Mouse (Mus musculus) neutrophil, adult 5-6 weeks (primary cell): ENCODE results near the gene Slc22a15. TPM values are rescaled to one million over a fixed set of nuclear protein-coding genes. Genes with fewer than 3 reads are reported as not detected.

Experiments
- ATAC-seq: fragments of 151-379, 151-347 bp; 2 replicates; pipeline ENCODE4 v1.8.0; 2017; ENCODE audit warnings: mild to moderate bottlenecking, moderate TSS enrichment; ENCODE audit not compliant: insufficient number of reproducible peaks, poor library complexity, low FRiP score, severe bottlenecking; ENCODE audit errors: extremely low read depth
- total RNA-seq: library from RNA; stranded (forward); fragments of 200-1000 nt; gene quantifications from 2 replicates; pipeline ENCODE4 v1.2.3, GENCODE M21; 2017

The Slc22a15 gene
- total RNA-seq, 1 experiment from 2014 or later = 42.6 TPM

- ATAC-seq = no peak
These were observed 47.6 kb downstream of the Slc22a15 start for GRCm38 (mm10) chr3:101876459-101877285.

- no peak for ATAC-seq
These were observed 48.9 kb downstream of the Slc22a15 start for GRCm38 (mm10) chr3:101875258-101875920.

- no peak for ATAC-seq
These were observed 51.1 kb downstream of the Slc22a15 start for GRCm38 (mm10) chr3:101873061-101873675.

GRCm38 (mm10) chr3:101871951-101872350 is 52.3 kb downstream of the Slc22a15 start:
- no peak for ATAC-seq

- no peak for ATAC-seq
These were observed 57.2 kb downstream of the Slc22a15 start for GRCm38 (mm10) chr3:101867001-101867421.

- no peak for ATAC-seq
These were observed 62.4 kb downstream of the Slc22a15 start for GRCm38 (mm10) chr3:101861856-101862255.

GRCm38 (mm10) chr3:101860151-101860550 is 64.1 kb downstream of the Slc22a15 start:
- no peak for ATAC-seq

- ATAC-seq = no peak
These were observed 64.5 kb downstream of the Slc22a15 start for GRCm38 (mm10) chr3:101859740-101860139.

- ATAC-seq = no peak
These were observed 70.2 kb downstream of the Slc22a15 start for GRCm38 (mm10) chr3:101854075-101854474.

- ATAC-seq = no peak
These were observed 72.9 kb downstream of the Slc22a15 start for GRCm38 (mm10) chr3:101851363-101851762.

GRCm38 (mm10) chr3:101848816-101849215 is 75.4 kb downstream of the Slc22a15 start, which contains the start of gene Mab21l3:
Mab21l3 (minus strand) TSS chr3:101848959.
- ATAC-seq = no peak

GRCm38 (mm10) chr3:101846096-101846495 is 78.2 kb downstream of the Slc22a15 start:
- no peak for ATAC-seq

- no peak for ATAC-seq
These were observed 81.7 kb downstream of the Slc22a15 start for GRCm38 (mm10) chr3:101842372-101843094.

- no peak for ATAC-seq
These were observed 84.9 kb downstream of the Slc22a15 start for GRCm38 (mm10) chr3:101839327-101839726.

GRCm38 (mm10) chr3:101836971-101837370 is 87.3 kb downstream of the Slc22a15 start:
- ATAC-seq = no peak

GRCm38 (mm10) chr3:101836532-101836931 is 87.7 kb downstream of the Slc22a15 start:
- no peak for ATAC-seq

GRCm38 (mm10) chr3:101836045-101836444 is 88.2 kb downstream of the Slc22a15 start:
- ATAC-seq = no peak

GRCm38 (mm10) chr3:101831189-101831858 is 92.9 kb downstream of the Slc22a15 start:
- no peak for ATAC-seq
